Mouse (Mus musculus): ENCODE measurements around the gene Ube2h.

Ube2h gene

DNA sequence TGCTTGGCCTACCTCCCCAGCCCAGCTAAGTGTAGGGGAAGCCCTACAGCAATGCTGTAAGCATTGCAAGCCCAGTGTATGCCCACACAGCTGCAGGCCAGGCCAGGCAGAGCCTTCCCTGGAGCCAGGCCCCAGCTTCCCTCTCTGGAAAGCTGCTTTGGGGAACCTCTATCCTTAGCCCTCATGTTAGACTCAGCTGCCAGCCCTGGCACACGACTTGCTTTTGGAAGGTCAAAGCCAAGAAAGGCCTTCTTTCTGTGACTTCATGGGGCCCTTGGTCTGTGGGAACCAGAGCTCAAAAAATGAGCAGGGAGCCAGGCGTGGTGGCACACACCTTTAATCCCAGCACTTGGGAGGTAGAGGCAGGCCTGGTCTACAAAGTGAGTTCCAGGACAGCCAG, 142.7 kb downstream of the Ube2h start:
- no peak for DNase-seq (ENCODE audit: low spot score)

All from spleen, adult 12 weeks (tissue).